8 mouse cellular contexts compared by ENCODE assay signal in the genomic region with DNA sequence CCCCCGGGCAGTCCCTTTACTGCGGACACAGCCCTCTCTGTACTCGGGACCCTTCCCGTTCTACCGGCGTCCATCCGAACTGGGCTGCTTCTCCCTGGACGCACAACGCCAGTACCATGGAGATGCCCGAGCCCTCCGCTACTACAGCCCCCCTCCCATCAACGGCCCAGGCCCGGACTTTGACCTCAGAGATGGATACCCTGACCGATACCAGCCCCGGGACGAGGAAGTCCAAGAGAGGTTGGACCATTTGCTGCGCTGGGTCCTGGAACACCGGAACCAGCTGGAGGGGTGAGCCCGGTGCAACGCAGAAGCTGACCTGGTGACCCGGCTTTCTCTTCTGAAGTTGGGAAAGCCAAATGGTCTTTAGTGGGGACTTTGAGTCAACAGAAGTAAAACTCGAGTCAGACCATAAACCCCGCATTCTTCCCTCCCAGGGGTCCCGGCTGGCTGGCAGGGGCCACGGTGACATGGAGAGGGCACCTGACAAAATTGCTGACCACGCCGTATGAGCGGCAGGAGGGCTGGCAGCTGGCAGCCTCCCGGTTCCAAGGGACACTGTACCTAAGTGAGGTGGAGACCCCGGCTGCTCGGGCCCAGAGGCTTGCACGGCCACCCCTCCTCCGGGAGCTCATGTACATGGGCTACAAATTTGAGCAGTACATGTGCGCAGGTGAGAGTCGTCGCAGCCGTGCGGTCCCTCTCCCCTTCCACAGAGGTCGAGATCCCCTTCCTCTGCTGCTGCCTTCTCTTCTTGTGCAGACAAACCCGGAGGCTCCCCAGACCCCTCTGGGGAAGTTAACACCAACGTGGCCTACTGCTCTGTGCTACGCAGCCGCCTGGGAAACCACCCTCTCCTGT. TPM values are rescaled to one million over a fixed set of nuclear protein-coding genes. Genes with fewer than 3 reads are reported as not detected.
A peak's percentile ranks its signal among the peaks of the same experiment; 100 is the strongest.
DNase-seq lines count a peak whose midpoint lies in the region; ATAC-seq and TF ChIP-seq lines count a peak whose summit lies in the region.

No protein-coding gene starts in this region.

- peak overlapping the region; percentile 99 for H3K4me2 ChIP-seq in forebrain, embryonic 16.5 days (ENCODE audit: low read length)

- no peaks in the 10 kb centered on the region for H3K27me3 ChIP-seq in heart, adult 2 months (ENCODE audit: control insufficient read depth, insufficient read depth, low read length)
- H3K27me3 ChIP-seq in G1E (ENCODE audit: insufficient read depth, low read length) = no peaks in the 10 kb centered on the region
- no peaks in the 10 kb centered on the region for H3K27me3 ChIP-seq in forebrain, embryonic 16.5 days (replicated peaks; ENCODE audit: control insufficient read depth, insufficient read depth, low read length)

- H3K4me3 ChIP-seq in heart, adult 2 months = peak overlapping the region; percentile 63
- peak overlapping the region; percentile 97 for H3K4me3 ChIP-seq in G1E (ENCODE audit: low read depth, low read length)
- H3K4me3 ChIP-seq in forebrain, embryonic 16.5 days (replicated peaks; ENCODE audit: low read length) = peak overlapping the region; percentile 93

- no peak for TF ChIP-seq EP300 in heart, adult 2 months (IDR thresholded peaks at IDR 0.05; ENCODE audit: insufficient read depth, low read depth, low read length)

- DNase-seq in heart, adult 2 months = no peak
- no peak for DNase-seq in heart, postnatal 36 days
- DNase-seq in G1E (ENCODE audit: low spot score) = no peak
- DNase-seq in kidney, postnatal 25 days = peak; percentile 23 to 69
- DNase-seq in naive thymus-derived CD4-positive, alpha-beta T cell, adult 2 months (ENCODE audit: low read depth) = peak; percentile 32
- DNase-seq in gastrocnemius, adult 18-20 months (ENCODE audit: low spot score) = no peak

- H3K79me2 ChIP-seq in heart, adult 2 months (replicated peaks; ENCODE audit: control insufficient read depth, insufficient read depth, low read length) = peaks cover 2% of the 10 kb centered on the region; the same call in 1 of the 2 replicates

- intact Hi-C loops in heart, adult 2 months (cut with DNase I) = loop anchor here (1.0 to 10.0 kb wide), 3 partner anchors 13 to 407 kb away; a partner anchor contains a TSS
- intact Hi-C loops in heart, postnatal 36 days (cut with DNase I) = loop anchor here (1.0 to 10.0 kb wide), 3 partner anchors 13 to 297 kb away; a partner anchor contains a TSS

- peak overlapping the region; percentile 67 for H3K9ac ChIP-seq in heart, adult 2 months (ENCODE audit: low read depth, low read length)
- H3K9ac ChIP-seq in forebrain, embryonic 16.5 days (replicated peaks; ENCODE audit: low read depth, low read length) = peak overlapping the region; percentile 87

- ATAC-seq in G1E (ENCODE audit: extremely low read depth, insufficient number of reproducible peaks, low FRiP score, poor library complexity, severe bottlenecking) = no peak
- ATAC-seq in forebrain, embryonic 16.5 days = peak; percentile 16
- ATAC-seq in monocyte, adult 5-6 weeks (replicated peaks; ENCODE audit: insufficient number of reproducible peaks, low FRiP score, low TSS enrichment, poor library complexity, severe bottlenecking) = no peak

- no peak for TF ChIP-seq POLR2A in heart, adult 2 months (IDR thresholded peaks at IDR 0.05; ENCODE audit: insufficient read depth, low read depth, low read length)

- no peaks in the 10 kb centered on the region for H3K9me3 ChIP-seq in G1E (replicated peaks)
- no peaks in the 10 kb centered on the region for H3K9me3 ChIP-seq in forebrain, embryonic 16.5 days (ENCODE audit: control insufficient read depth, low read length)

- TF ChIP-seq CTCF in heart, adult 2 months (IDR thresholded peaks at IDR 0.05) = no peak
- no peak for TF ChIP-seq CTCF in G1E (IDR thresholded peaks at IDR 0.05; ENCODE audit: low read depth, low read length)

- no peaks in the 10 kb centered on the region for H3K36me3 ChIP-seq in heart, adult 2 months (ENCODE audit: control insufficient read depth, insufficient read depth, low read length)
- peaks cover 83% of the 10 kb centered on the region for H3K36me3 ChIP-seq in G1E (replicated peaks)
- peaks cover 16% of the 10 kb centered on the region for H3K36me3 ChIP-seq in forebrain, embryonic 16.5 days (ENCODE audit: control insufficient read depth, insufficient read depth)

- H3K27ac ChIP-seq in heart, adult 2 months = peak overlapping the region; percentile 74
- no peak overlapping the region; the same call in 1 of the 2 replicates for H3K27ac ChIP-seq in forebrain, embryonic 16.5 days (ENCODE audit: low read length)

- 36% methylated on average over 43 of the region's 43 CpGs for WGBS in heart, adult 2 months
- 44% methylated on average over 43 of the region's 43 CpGs for WGBS in forebrain, embryonic 16.5 days

- peaks cover 4% of the 10 kb centered on the region for H3K4me1 ChIP-seq in heart, adult 2 months (ENCODE audit: control insufficient read depth, insufficient read depth, low read length)
- peaks cover 64% of the 10 kb centered on the region for H3K4me1 ChIP-seq in G1E (ENCODE audit: insufficient read depth, low read depth, low read length)
- H3K4me1 ChIP-seq in forebrain, embryonic 16.5 days (replicated peaks; ENCODE audit: control insufficient read depth, insufficient read depth, low read length) = peaks cover 26% of the 10 kb centered on the region

RNA-seq across cellular contexts. Expression of a gene that starts 0.9 kb away (rescaled TPM):
- 10 to 100 TPM; 12.4 to 14.2 TPM for total RNA-seq in heart, adult 2 months (2021)
- polyA plus RNA-seq in heart, adult 2 months (2012; rRNA removed) = 22.9 and 28.3 TPM in 2 replicates
- 10 to 100 TPM; 12.4 to 17.3 TPM for total RNA-seq in heart, postnatal 36 days (2021)
- total RNA-seq in G1E (2014; fragmentation: Nextera tagmentation) = 25.4 and 27.7 TPM in 2 replicates
- total RNA-seq in G1E (2017) = 18.2 and 22.7 TPM in 2 replicates
- polyA plus RNA-seq in G1E (2012) = 58.7 and 70.5 TPM in 2 replicates
- 64.8 and 75.6 TPM in 2 replicates for polyA plus RNA-seq in forebrain, embryonic 16.5 days (2015; fragmentation: Nextera tagmentation; extraction: Ambion mirVana)
- 13.2 to 57.9 TPM (median 29.1 TPM) in 3 replicates for total RNA-seq in monocyte, adult 5-6 weeks (2017)
- 1 to 10 TPM; 8.3 to 8.8 TPM for total RNA-seq in gastrocnemius, adult 18-20 months (2021)

RNA-seq across cellular contexts. Expression of a gene that starts 0.9 kb away (rescaled TPM):
- total RNA-seq in heart, adult 2 months (2021) = 1 to 10 TPM; 8.5 to 9.5 TPM
- 14.1 and 17.3 TPM in 2 replicates for polyA plus RNA-seq in heart, adult 2 months (2012; rRNA removed)
- total RNA-seq in heart, postnatal 36 days (2021) = 10 to 100 TPM in 1 of 2 experiments, 1 to 10 TPM in 1; 10.0 to 11.1 TPM
- total RNA-seq in G1E (2014; fragmentation: Nextera tagmentation) = 16.6 and 33.4 TPM in 2 replicates
- total RNA-seq in G1E (2017) = 19.6 and 23.1 TPM in 2 replicates
- polyA plus RNA-seq in G1E (2012) = 47.6 and 50.2 TPM in 2 replicates
- 33.4 and 50.4 TPM in 2 replicates for polyA plus RNA-seq in forebrain, embryonic 16.5 days (2015; fragmentation: Nextera tagmentation; extraction: Ambion mirVana)
- 28.8 to 49.5 TPM (median 40.0 TPM) in 3 replicates for total RNA-seq in monocyte, adult 5-6 weeks (2017)
- 1 to 10 TPM; 6.6 to 7.6 TPM for total RNA-seq in gastrocnemius, adult 18-20 months (2021)

RNA-seq across cellular contexts. Expression of a gene that starts 12.3 kb away (rescaled TPM):
- total RNA-seq in heart, adult 2 months (2021) = 10 to 100 TPM; 18.1 to 26.8 TPM
- polyA plus RNA-seq in heart, adult 2 months (2012; rRNA removed) = 28.9 and 37.7 TPM in 2 replicates
- total RNA-seq in heart, postnatal 36 days (2021) = 10 to 100 TPM; 22.6 to 24.5 TPM
- total RNA-seq in G1E (2014; fragmentation: Nextera tagmentation) (25.8 and 37.9 TPM in 2 replicates), G1E (2017) (43.6 and 45.3 TPM in 2 replicates)
- 48.8 and 54.7 TPM in 2 replicates for polyA plus RNA-seq in G1E (2012)
- polyA plus RNA-seq in forebrain, embryonic 16.5 days (2015; fragmentation: Nextera tagmentation; extraction: Ambion mirVana) = 65.6 and 67.5 TPM in 2 replicates
- 55.7 to 103 TPM (median 62.4 TPM) in 3 replicates for total RNA-seq in monocyte, adult 5-6 weeks (2017)
- total RNA-seq in gastrocnemius, adult 18-20 months (2021) = 10 to 100 TPM; 20.8 to 21.3 TPM

RNA-seq across cellular contexts. Expression of a gene that starts 12.5 kb away (rescaled TPM):
- 10 to 100 TPM; 14.9 to 15.8 TPM for total RNA-seq in heart, adult 2 months (2021)
- 12.3 and 15.5 TPM in 2 replicates for polyA plus RNA-seq in heart, adult 2 months (2012; rRNA removed)
- 10 to 100 TPM; 13.7 to 15.3 TPM for total RNA-seq in heart, postnatal 36 days (2021)
- total RNA-seq in G1E (2014; fragmentation: Nextera tagmentation) = 66.0 and 86.9 TPM in 2 replicates
- 36.9 and 40.4 TPM in 2 replicates for total RNA-seq in G1E (2017)
- polyA plus RNA-seq in G1E (2012) = 278 and 284 TPM in 2 replicates
- polyA plus RNA-seq in forebrain, embryonic 16.5 days (2015; fragmentation: Nextera tagmentation; extraction: Ambion mirVana) = 87.5 and 97.7 TPM in 2 replicates
- 16.3 to 45.3 TPM (median 33.1 TPM) in 3 replicates for total RNA-seq in monocyte, adult 5-6 weeks (2017)
- total RNA-seq in gastrocnemius, adult 18-20 months (2021) = 10 to 100 TPM in 1 of 2 experiments, 1 to 10 TPM in 1; 9.0 to 12.0 TPM

RNA-seq across cellular contexts. Expression of a gene that starts 24.6 kb away (rescaled TPM):
- 1 to 10 TPM; 2.6 to 3.8 TPM for total RNA-seq in heart, adult 2 months (2021)
- 3.9 and 5.7 TPM in 2 replicates for polyA plus RNA-seq in heart, adult 2 months (2012; rRNA removed)
- total RNA-seq in heart, postnatal 36 days (2021) = 1 to 10 TPM; 4.4 to 7.5 TPM
- not detected in 2 replicates for total RNA-seq in G1E (2014; fragmentation: Nextera tagmentation)
- total RNA-seq in G1E (2017) = not detected in 2 replicates
- polyA plus RNA-seq in G1E (2012) = not detected in 2 replicates
- polyA plus RNA-seq in forebrain, embryonic 16.5 days (2015; fragmentation: Nextera tagmentation; extraction: Ambion mirVana) = 1.1 and 1.3 TPM in 2 replicates
- total RNA-seq in monocyte, adult 5-6 weeks (2017) = 1.1 to 4.8 TPM (median 2.8 TPM) in 3 replicates
- 1 to 10 TPM; 2.9 to 6.9 TPM for total RNA-seq in gastrocnemius, adult 18-20 months (2021)

Comparison
In these comparisons a context has a peak if more than half of its experiments do, and no peak if none do; other contexts are left out.
1. DNase-seq: peak in kidney, postnatal 25 days (2 of 2) and naive thymus-derived CD4-positive, alpha-beta T cell, adult 2 months (single experiment); none in heart, adult 2 months (0 of 2), heart, postnatal 36 days (0 of 2), G1E (single experiment) and gastrocnemius, adult 18-20 months (single experiment).
2. Peak in every context shown above with its lines, with median percentiles within 50 percentile points of each other: H3K4me3 ChIP-seq.